Mouse (Mus musculus) thymus, postnatal 10 days (tissue): ENCODE results near the gene Prickle2.

ENCODE experiments used
- DNase-seq, 2 experiments: peaks; one replicate each; pipeline ENCODE4 v3.0.0; 2021; ENCODE audit warnings: low spot score in 2 of 2

Prickle2 gene

GRCm38 (mm10) chr6:92518438-92518968 is 187.5 kb downstream of the Prickle2 start:
- no peak for DNase-seq

DNA sequence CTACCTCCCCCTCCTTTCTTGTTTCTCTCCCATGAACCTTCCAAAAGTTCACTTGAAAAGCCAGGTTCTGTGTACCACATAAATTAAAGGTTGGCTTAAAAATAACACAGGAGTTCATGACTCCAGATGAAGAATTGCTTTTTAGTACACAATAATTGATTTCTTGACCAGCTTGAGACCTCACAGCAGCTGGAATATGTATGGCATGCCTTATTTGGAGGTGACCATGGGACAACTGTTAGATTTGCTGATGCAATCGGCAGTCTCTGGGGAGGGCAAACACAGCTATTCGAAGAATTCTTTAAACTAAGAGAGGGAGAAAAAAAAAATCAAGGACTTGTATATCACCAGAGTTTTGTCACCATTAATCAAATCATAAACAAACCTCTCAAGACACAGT is 189.0 kb downstream of the Prickle2 start:
- no peak for DNase-seq

DNA sequence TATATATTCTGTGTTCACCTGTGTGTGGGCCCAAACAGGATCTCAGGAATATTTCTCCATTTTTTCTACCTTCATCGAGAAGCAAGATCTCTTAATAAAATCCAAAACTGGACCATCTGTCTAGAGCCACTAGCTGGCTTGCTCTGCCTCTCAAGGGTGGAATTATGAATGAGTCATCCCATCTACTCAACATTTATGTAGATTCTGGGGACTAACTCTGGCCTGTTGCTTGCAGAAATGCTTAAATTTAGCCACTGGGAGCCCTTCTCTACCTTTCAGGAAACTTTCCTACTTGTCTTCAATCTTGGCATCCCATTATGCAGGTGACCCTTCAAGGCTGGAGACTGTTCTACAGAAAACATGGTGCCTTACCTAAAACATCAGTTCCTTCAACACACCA is 194.0 kb downstream of the Prickle2 start:
- DNase-seq, result no peak

DNA sequence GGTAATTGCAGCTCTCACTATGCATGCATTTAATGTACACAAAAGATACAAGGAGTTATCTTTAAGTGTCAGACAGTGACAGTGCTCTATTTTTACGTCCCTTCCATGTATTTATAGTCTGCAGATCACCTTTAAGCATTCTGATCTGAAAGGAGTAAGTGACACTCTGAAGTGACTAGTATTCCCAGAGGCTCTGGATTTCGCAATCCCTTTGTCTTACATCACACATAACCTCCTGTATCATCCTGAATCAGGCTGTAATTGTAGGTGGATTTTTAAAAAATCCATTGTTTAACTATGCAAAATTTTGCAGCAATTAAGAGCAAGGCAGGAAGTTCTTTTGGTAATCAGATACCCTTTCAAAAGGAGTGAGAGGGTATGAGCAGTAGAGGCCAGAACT is 196.2 kb downstream of the Prickle2 start:
- no peak for DNase-seq

GRCm38 (mm10) chr6:92506276-92506675 is 199.7 kb downstream of the Prickle2 start:
- no peak for DNase-seq

GRCm38 (mm10) chr6:92499449-92499848 is 206.5 kb downstream of the Prickle2 start:
- DNase-seq, result no peak

DNA sequence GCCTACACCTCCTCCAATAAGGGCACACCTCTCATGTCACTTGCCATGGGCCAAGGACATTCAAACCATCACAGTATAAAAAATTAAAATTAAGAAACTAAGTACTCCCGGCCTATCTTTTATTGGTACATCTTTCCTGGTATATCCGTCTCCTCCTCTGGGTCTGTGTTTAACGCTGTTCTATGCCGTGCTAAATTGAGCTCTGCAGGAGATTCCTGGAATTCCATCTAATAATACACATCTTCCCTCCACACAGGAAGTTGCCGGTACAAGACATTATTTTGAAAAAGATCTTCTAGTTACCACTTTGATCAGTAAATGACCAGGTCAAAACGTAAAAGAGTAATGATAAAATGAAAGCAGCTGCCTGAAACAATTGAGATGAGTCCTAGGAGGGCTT is 207.4 kb downstream of the Prickle2 start:
- DNase-seq, result no peak

- DNase-seq, result no peak
Measured at GRCm38 (mm10) chr6:92497279-92497678, 208.7 kb downstream of the Prickle2 start.

DNA sequence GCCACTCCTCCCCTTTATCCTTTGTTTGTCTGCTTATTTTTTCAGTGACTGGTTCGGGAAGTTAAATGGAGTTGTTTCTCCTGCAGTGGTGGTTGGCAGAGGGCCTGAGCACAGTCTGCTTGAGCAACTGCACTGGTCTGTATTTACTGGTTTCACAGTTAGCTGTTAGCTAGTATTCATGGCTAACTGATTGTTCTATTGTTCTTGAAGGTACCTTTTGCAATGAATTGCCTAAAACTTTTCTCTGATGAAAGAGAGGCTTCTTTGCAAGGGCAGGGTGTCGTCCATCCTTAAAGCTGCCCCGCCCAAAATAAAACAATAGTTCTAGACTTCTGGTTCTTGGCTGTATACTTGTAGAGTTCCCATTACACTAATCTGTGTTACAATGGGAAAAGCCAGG is 210.5 kb downstream of the Prickle2 start:
- DNase-seq, result no peak

GRCm38 (mm10) chr6:92481690-92481956 is 224.3 kb downstream of the Prickle2 start:
- no peak for DNase-seq

DNA sequence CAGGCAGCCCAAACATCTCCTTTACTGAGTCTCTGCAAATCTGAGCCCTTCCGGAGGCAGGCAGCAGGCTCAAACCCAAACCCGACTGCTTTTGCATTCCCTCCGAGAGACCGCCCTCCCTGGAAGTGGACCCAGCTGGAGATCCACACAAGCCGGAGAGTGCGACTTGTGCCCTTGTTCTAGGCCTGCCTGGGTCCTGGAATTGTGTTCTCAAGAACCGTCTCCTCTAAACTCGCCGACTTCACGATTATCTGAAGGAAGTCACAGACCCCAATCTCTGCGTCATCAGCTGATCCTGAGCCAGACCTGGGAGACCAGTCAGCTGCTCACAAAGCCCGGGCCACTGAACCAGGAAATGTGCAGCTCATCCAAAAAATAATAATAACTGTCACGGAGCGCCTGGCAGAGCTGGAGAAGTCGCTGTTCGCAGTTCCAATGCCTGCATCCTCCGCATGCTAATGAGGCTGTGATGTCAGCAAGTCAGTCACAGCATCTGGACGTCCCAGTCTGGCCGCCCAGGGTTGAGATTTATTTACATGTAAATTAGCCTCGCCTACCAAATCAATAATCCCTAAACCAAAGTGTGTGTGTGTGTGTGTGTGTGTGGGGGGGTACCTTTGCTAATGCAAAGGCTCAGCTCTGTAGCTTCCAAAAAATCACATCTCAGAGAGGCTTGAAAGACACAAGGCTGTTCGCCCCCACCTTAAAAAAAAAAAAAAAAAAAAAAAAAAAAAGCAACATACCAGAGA is 224.8 kb downstream of the Prickle2 start:
- DNase-seq, result no peak

- DNase-seq, result no peak
Measured at GRCm38 (mm10) chr6:92478612-92479011, 227.3 kb downstream of the Prickle2 start.

- DNase-seq, result no peak
Measured at GRCm38 (mm10) chr6:92477621-92478020, 228.3 kb downstream of the Prickle2 start.

DNA sequence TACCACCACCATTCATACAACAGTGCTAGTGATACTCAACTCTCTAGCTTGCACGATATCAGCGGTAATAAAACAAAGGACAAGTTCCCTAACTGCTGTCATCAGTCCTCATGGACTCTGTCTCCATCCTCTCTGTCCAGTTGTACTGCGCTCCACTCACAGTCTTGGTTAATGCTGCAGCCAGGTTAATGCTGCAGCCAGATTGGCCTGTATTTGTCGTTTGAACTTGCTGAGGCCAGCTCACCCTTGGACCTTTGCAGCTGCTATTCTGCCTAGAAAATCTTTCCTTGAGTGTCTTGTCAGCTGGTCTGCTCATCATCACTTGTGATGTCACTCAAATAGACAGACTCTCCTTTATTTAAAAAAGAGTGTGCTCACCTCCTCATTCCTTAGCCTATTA is 236.5 kb downstream of the Prickle2 start:
- DNase-seq, result no peak

DNA sequence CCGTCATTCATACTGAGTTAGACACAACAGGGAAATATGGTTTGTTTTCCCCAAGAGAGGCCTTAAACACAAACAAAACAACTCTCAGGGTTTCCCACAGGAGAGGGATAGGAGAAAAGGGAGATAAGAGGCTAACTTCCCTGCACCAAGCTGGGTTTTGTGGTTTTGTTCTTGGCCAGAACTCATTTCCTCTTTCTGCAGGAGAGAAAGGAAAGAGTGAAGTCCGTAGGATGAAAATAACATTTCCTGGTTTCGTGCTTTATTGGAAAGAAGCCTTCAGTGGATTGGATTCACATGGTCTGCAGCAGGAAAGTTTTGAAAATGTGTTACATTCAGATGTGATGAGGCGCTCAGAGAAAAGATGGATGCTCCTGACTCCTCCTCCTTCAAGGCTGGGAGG is 237.1 kb downstream of the Prickle2 start:
- DNase-seq, result no peak

DNA sequence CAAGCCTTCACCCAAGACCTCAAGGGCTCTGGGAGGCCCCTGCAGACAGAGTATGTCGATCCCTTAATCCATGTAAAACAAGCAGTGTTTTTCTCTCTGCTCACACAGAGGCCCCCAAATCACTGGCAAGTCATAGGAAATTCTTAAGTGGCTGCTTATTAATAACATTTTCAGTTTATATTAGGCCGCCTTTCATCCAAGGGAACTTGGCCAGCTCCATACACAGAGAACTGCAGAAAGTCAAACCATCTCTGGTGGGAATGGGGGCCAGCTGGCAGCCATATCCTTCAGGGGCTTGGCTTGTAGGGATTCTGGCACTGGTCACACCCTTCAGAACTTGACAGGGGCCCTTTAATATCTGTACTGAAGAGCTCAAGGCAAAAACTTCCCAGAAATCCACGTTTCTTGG is 237.6 kb downstream of the Prickle2 start:
- DNase-seq, result no peak

DNA sequence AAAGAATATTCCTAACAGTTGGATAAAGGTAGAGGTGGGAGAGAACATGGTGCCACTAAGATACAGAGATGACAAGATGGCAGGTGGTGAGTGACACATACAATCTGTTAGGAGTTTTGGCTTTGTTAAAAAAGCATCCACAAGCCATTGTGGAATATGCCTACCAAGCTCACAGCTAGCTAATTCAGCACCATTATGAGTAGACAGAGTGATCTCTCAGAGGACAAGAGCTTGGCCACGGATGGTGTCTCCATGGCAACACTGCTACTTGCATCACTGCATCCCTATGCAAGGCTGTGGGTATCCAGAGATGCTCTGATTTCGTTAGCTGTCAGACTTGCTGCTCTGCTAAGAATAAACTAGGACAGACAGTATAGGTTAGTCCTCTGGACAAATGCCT is 238.6 kb downstream of the Prickle2 start:
- DNase-seq, result no peak

DNA sequence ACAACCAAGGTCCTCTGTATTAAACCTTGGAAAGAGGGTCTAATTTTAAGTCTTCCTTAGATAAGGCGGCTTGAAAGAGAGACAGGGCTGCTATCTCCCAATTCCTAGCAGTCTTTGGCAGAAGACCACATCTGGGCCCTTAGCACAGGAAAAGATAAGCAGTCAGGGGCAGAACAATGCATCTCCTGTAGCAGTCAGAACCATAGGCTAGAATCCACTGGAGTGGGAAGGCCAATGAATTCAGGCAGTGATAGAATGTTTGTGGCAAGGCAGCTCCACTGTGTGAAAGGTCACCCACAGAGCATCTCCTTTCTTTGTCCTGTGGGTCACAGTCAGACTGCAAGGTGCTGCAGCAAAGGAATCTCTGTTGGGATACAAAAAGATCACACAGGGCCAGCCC is 240.3 kb downstream of the Prickle2 start:
- DNase-seq, result no peak

GRCm38 (mm10) chr6:92464781-92465337 is 241.1 kb downstream of the Prickle2 start:
- no peak for DNase-seq

DNA sequence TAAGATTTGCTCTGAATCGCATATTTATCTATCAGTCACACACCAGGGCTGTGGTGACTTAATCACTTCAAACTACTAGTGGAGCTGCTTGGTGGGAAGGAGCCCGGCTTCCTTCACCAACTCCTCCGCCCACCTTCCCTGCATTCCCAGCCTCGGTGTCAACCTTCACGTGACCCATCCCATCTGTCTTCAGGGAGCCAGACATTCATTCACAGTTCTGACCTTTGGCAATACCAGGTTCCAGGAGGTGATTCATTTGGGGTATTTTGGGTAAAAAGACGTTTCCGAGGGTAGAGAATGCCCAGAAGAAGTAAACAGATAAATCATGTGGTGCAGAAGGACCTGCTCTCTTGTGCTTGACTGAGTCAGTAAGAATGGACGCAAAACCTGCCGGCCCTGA is 242.2 kb downstream of the Prickle2 start:
- DNase-seq, result no peak

GRCm38 (mm10) chr6:92460750-92461149 is 245.2 kb downstream of the Prickle2 start:
- DNase-seq, result no peak

DNA sequence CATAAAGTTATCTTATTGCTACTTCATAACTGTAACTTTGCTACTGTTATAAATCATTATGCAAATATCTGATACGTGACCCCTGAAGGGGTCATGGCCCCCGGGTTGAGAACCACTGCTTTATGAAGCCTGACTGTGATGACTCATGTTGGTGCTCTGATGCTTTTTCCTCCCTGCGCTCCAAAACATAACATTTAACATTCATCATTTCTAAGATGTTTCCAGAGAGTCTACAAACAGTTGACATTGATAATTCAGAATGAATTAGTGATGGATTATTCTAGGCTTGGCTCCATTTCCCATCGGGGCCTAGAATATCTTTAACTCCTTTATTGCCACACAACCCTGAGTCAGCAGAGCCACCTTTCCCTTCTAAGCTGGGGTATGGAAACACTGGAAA is 247.9 kb downstream of the Prickle2 start:
- DNase-seq, result no peak

GRCm38 (mm10) chr6:92451421-92451820 is 254.5 kb downstream of the Prickle2 start:
- no peak for DNase-seq

DNA sequence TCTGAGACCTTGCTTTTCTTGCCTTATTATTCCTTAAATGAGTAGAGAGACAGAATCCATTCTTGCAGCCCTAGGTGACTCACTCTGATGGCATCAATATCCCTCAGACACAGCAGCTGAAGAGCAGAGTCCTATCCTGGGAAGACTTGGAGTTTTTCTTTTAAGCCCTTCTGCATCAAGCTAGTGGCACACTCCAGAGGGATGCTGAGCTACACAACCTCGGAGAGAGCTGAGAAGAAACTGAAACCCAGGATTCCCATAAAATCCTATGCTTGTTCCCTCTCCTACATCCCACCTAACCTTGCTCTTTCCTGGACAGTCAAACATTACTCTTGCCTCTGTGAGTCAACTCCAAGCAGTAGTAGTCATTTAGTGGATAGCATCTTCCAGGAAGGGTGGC is 256.0 kb downstream of the Prickle2 start:
- DNase-seq, result no peak
